Mouse (Mus musculus): ENCODE data around the gene Colgalt1. TPM values are rescaled to one million over a fixed set of nuclear protein-coding genes. Genes with fewer than 3 reads are reported as not detected.
A peak's percentile ranks its signal among the peaks of the same experiment; 100 is the strongest.

Colgalt1 gene
- polyA plus RNA-seq, 1 experiment from 2014 or later, result 117 TPM

GRCm38 (mm10) chr8:71626753-71627152, 16.0 kb downstream of the Colgalt1 start:
- in situ Hi-C loops (cut with MboI; ENCODE audit: low pct_unique_long_range_greater_than_20kb), result no loop called here
- POLR2A ChIA-PET, result interaction anchor here (1.1 kb wide), 1 partner anchor 42 kb away, joined by 4 read pairs; no protein-coding TSS in a partner anchor
- H3K27me3 ChIP-seq, result no peaks in the 10 kb centered on the region
- DNase-seq (ENCODE audit: low read depth, low spot score) (no peak), ATAC-seq (no peak)
- CTCF ChIA-PET, result interaction anchor here (1.6 kb wide), 1 partner anchor 33 kb away, joined by 3 read pairs; no protein-coding TSS in a partner anchor
- TF ChIP-seq CTCF (IDR thresholded peaks at IDR 0.05), result no peak

- CTCF ChIA-PET, result no interaction called here
- H3K27me3 ChIP-seq, result no peaks in the 10 kb centered on the region
- ATAC-seq, result no peak
- DNase-seq (ENCODE audit: low read depth, low spot score), result no peak
- in situ Hi-C loops (cut with MboI; ENCODE audit: low pct_unique_long_range_greater_than_20kb), result no loop called here
- no peak for TF ChIP-seq CTCF (IDR thresholded peaks at IDR 0.05)
- POLR2A ChIA-PET, result interaction anchor here (1.1 kb wide), 1 partner anchor 41 kb away, joined by 4 read pairs; no protein-coding TSS in a partner anchor
Measured at GRCm38 (mm10) chr8:71627265-71628099, 16.7 kb downstream of the Colgalt1 start.

GRCm38 (mm10) chr8:71628396-71629095, 17.7 kb downstream of the Colgalt1 start:
- DNase-seq (ENCODE audit: low read depth, low spot score) (no peak), ATAC-seq (no peak)
- in situ Hi-C loops (cut with MboI; ENCODE audit: low pct_unique_long_range_greater_than_20kb), result no loop called here
- ChIA-PET POLR2A (no interaction called here), CTCF (no interaction called here)
- H3K27me3 ChIP-seq, result no peaks in the 10 kb centered on the region
- TF ChIP-seq CTCF (IDR thresholded peaks at IDR 0.05), result no peak

- in situ Hi-C loops (cut with MboI; ENCODE audit: low pct_unique_long_range_greater_than_20kb), result no loop called here
- no peaks in the 10 kb centered on the region for H3K27me3 ChIP-seq
- ChIA-PET POLR2A (no interaction called here), CTCF (interaction anchor here (0.9 kb wide), 1 partner anchor 8 kb away, joined by 3 read pairs; no protein-coding TSS in a partner anchor)
- TF ChIP-seq CTCF (IDR thresholded peaks at IDR 0.05), result no peak
- DNase-seq (ENCODE audit: low read depth, low spot score), result peak; percentile 38
- ATAC-seq, result peak; percentile 65
Measured at GRCm38 (mm10) chr8:71629096-71629697, 18.4 kb downstream of the Colgalt1 start.

- ChIA-PET CTCF (interaction anchor here (0.8 to 0.9 kb wide), 2 partner anchors 8 to 16 kb away, joined by 3 read pairs; no protein-coding TSS in a partner anchor), POLR2A (no interaction called here)
- no peaks in the 10 kb centered on the region for H3K27me3 ChIP-seq
- in situ Hi-C loops (cut with MboI; ENCODE audit: low pct_unique_long_range_greater_than_20kb), result no loop called here
- no peak for TF ChIP-seq CTCF (IDR thresholded peaks at IDR 0.05)
- ATAC-seq, result peak; percentile 9
- DNase-seq (ENCODE audit: low read depth, low spot score), result no peak
Measured at GRCm38 (mm10) chr8:71629781-71630212, 19.0 kb downstream of the Colgalt1 start.

- in situ Hi-C loops (cut with MboI; ENCODE audit: low pct_unique_long_range_greater_than_20kb), result no loop called here
- TF ChIP-seq CTCF (IDR thresholded peaks at IDR 0.05), result no peak
- H3K27me3 ChIP-seq, result no peaks in the 10 kb centered on the region
- POLR2A ChIA-PET, result no interaction called here
- CTCF ChIA-PET, result interaction anchor here (0.8 to 1.3 kb wide), 2 partner anchors 15 to 30 kb away, joined by 3 read pairs; no protein-coding TSS in a partner anchor
- DNase-seq (ENCODE audit: low read depth, low spot score) (no peak), ATAC-seq (no peak)
Measured at GRCm38 (mm10) chr8:71630761-71631160, 20.0 kb downstream of the Colgalt1 start.

- DNase-seq (ENCODE audit: low read depth, low spot score) (no peak), ATAC-seq (no peak)
- H3K27me3 ChIP-seq, result no peaks in the 10 kb centered on the region
- TF ChIP-seq CTCF (IDR thresholded peaks at IDR 0.05), result no peak
- ChIA-PET CTCF (no interaction called here), POLR2A (no interaction called here)
- in situ Hi-C loops (cut with MboI; ENCODE audit: low pct_unique_long_range_greater_than_20kb), result no loop called here
Measured at GRCm38 (mm10) chr8:71631897-71632296, 21.1 kb downstream of the Colgalt1 start.

GRCm38 (mm10) chr8:71633164-71633563, 22.4 kb downstream of the Colgalt1 start:
- CTCF ChIA-PET, result no interaction called here
- H3K27me3 ChIP-seq, result no peaks in the 10 kb centered on the region
- no peak for TF ChIP-seq CTCF (IDR thresholded peaks at IDR 0.05)
- DNase-seq (ENCODE audit: low read depth, low spot score) (no peak), ATAC-seq (no peak)
- in situ Hi-C loops (cut with MboI; ENCODE audit: low pct_unique_long_range_greater_than_20kb), result no loop called here
- POLR2A ChIA-PET, result no interaction called here

GRCm38 (mm10) chr8:71633981-71634667, 23.3 kb downstream of the Colgalt1 start:
- ChIA-PET CTCF (no interaction called here), POLR2A (no interaction called here)
- H3K27me3 ChIP-seq, result no peaks in the 10 kb centered on the region
- no peak for DNase-seq (ENCODE audit: low read depth, low spot score)
- ATAC-seq, result no peak
- TF ChIP-seq CTCF (IDR thresholded peaks at IDR 0.05), result no peak
- in situ Hi-C loops (cut with MboI; ENCODE audit: low pct_unique_long_range_greater_than_20kb), result no loop called here
